In genomic region chr6:126907876-126908275, GRCm38 (mm10) we compare ENCODE assay signal across 26 mouse cellular contexts. TPM values are rescaled to one million over a fixed set of nuclear protein-coding genes. Genes with fewer than 3 reads are reported as not detected.
"Had no signal": no experiment of that assay in that cellular context is flagged by ENCODE, and none has a peak within 500 bp of the region (broad histone marks: within the 10 kb centered on the region; RNA-seq: fewer than 3 reads in every experiment).

No protein-coding gene starts in this region.

- ATAC-seq: liver, postnatal 0 days; lung, postnatal 0 days; midbrain, embryonic 16.5 days had no signal

- H3K27me3 ChIP-seq: liver, embryonic 15.5 days; lung, embryonic 15.5 days; midbrain, embryonic 12.5 days; neural tube, embryonic 13.5 days; neural tube, embryonic 15.5 days had no signal

- DNase-seq: liver, postnatal 0 days; lung, adult 2 months; lung, postnatal 14 days; lung, postnatal 36 days; midbrain, embryonic 14.5 days; right cerebral cortex, postnatal 14 days; spleen, adult 18-20 months; thymus, adult 18-20 months; thymus, postnatal 25 days; thymus, postnatal 4 days had no signal

- H3K9me3 ChIP-seq: liver, embryonic 15.5 days; lung, embryonic 15.5 days; megakaryocyte, embryonic 14.5 days; midbrain, embryonic 10.5 days; midbrain, embryonic 12.5 days; neural tube, embryonic 13.5 days; neural tube, embryonic 15.5 days had no signal

- H3K27ac ChIP-seq: liver, embryonic 15.5 days; lung, embryonic 15.5 days; macrophage; midbrain, embryonic 10.5 days; midbrain, embryonic 12.5 days; neural tube, embryonic 13.5 days; neural tube, embryonic 15.5 days had no signal

- H3K9ac ChIP-seq: liver, embryonic 15.5 days; liver, postnatal 0 days; lung, embryonic 15.5 days; midbrain, embryonic 12.5 days; neural tube, embryonic 13.5 days; neural tube, embryonic 15.5 days had no signal

- H3K4me1 ChIP-seq: liver, embryonic 15.5 days; lung, embryonic 15.5 days; megakaryocyte, embryonic 14.5 days; midbrain, embryonic 10.5 days; midbrain, embryonic 12.5 days; neural tube, embryonic 13.5 days; neural tube, embryonic 15.5 days had no signal

- H3K36me3 ChIP-seq: liver, embryonic 15.5 days; lung, embryonic 15.5 days; midbrain, embryonic 10.5 days; midbrain, embryonic 12.5 days; neural tube, embryonic 13.5 days; neural tube, embryonic 15.5 days had no signal

- H3K4me2 ChIP-seq: liver, embryonic 15.5 days; lung, embryonic 15.5 days; midbrain, embryonic 12.5 days; neural tube, embryonic 13.5 days; neural tube, embryonic 15.5 days had no signal

- H3K4me3 ChIP-seq: liver, embryonic 15.5 days; lung, embryonic 15.5 days; megakaryocyte, embryonic 14.5 days; midbrain, embryonic 10.5 days; midbrain, embryonic 12.5 days; myocyte; neural tube, embryonic 13.5 days; neural tube, embryonic 15.5 days had no signal

RNA-seq across cellular contexts. Expression of gene Dyrk4, which starts 13.8 kb away (rescaled TPM):
- total RNA-seq: megakaryocyte progenitor cell, adult 5-6 weeks had no signal
- polyA plus RNA-seq: liver, embryonic 15.5 days; macrophage; midbrain, embryonic 12.5 days; midbrain, embryonic 14.5 days; midbrain, embryonic 16.5 days; stomach, embryonic 16.5 days had no signal

RNA-seq across cellular contexts. Expression of gene Akap3, which starts 55.0 kb away (rescaled TPM):
- total RNA-seq: megakaryocyte progenitor cell, adult 5-6 weeks had no signal
- polyA plus RNA-seq: liver, embryonic 15.5 days; liver, postnatal 0 days; lung, adult 2 months; lung, embryonic 15.5 days; lung, postnatal 0 days; neural tube, embryonic 11.5 days; neural tube, embryonic 13.5 days; small intestine, adult 2 months; stomach, embryonic 14.5 days had no signal
